Mouse (Mus musculus): ENCODE results near the gene Dao. TPM values are rescaled to one million over a fixed set of nuclear protein-coding genes. Genes with fewer than 3 reads are reported as not detected.

Gene Dao
- polyA plus RNA-seq, 1 experiment from 2014 or later = not detected

GRCm38 (mm10) chr5:114052246-114052761 is 48.8 kb downstream of the Dao start:
- Histone ChIP-seq H3K4me3 (ENCODE audit: control insufficient read depth in 1 of 2, insufficient read depth in 1 of 2, low read depth in 1 of 2, low read length in 2 of 2) (0 out of 4 replicates have a peak overlapping the region, but pooled peaks of 1 of the 2 experiments have one; percentile 2), H3K27me3 (ENCODE audit: control insufficient read depth, insufficient read depth, low read length) (no peaks in the 10 kb centered on the region), H3K4me2 (ENCODE audit: low read length) (peak overlapping the region; percentile 51), H3K36me3 (ENCODE audit: control insufficient read depth, insufficient read depth, low read length) (no peaks in the 10 kb centered on the region), H3K9ac (ENCODE audit: low read length) (peak overlapping the region; percentile 26; the same call in 1 of the 2 replicates), H3K27ac (replicated peaks in 1 of 2; ENCODE audit: control insufficient read depth in 1 of 2, insufficient read depth in 1 of 2, low read depth in 2 of 2, low read length in 2 of 2) (peak overlapping the region; percentile 54 to 66), H3K4me1 (ENCODE audit: control insufficient read depth in 2 of 2, insufficient read depth in 2 of 2, low read length in 2 of 2) (peaks cover 5 to 9% of the 10 kb centered on the region in 2 experiments; a peak in 3 of 4 replicates), H3K9me3 (ENCODE audit: control insufficient read depth, low read length) (no peaks in the 10 kb centered on the region)
- 12% methylated on average over 9 of the region's 9 CpGs for WGBS
- peak; percentile 78 for ATAC-seq (ENCODE audit: insufficient number of reproducible peaks, insufficient read depth, low FRiP score, low read depth)

DNA sequence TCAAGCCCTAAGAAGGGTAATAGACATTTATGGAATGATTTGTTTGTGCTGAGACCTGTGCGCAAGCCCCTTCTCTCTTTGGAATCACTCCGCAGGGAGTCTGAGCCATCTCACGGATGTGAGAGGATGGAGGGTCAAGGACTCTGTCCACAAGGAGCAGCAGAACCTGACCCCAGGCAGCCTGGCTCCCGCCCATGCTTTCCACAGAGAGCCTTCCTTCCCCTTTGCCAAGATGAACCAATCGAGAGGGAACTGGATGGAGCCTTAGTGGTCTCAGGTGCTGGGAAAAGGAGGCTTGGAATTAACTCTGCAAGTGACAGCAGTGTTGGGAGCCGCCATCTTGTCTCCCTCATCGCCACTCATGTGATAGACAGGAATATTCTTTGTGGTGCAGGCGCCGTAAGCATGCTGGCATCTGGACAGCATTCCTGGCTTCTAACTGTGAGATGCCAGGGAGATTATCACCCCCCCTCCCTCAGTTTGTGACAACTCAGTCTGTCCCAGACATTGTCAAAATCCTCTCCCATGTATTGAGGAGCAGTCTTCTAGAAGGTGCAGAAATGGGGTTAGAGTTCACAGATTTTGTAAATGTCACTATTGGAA is 53.7 kb downstream of the Dao start:
- Histone ChIP-seq H3K36me3 (ENCODE audit: control insufficient read depth, insufficient read depth, low read length) (no peaks in the 10 kb centered on the region), H3K9me3 (ENCODE audit: control insufficient read depth, low read length) (no peaks in the 10 kb centered on the region), H3K27ac (replicated peaks in 1 of 2; ENCODE audit: control insufficient read depth in 1 of 2, insufficient read depth in 1 of 2, low read depth in 2 of 2, low read length in 2 of 2) (no peak overlapping the region), H3K4me2 (ENCODE audit: low read length) (no peak overlapping the region), H3K27me3 (ENCODE audit: control insufficient read depth, insufficient read depth, low read length) (no peaks in the 10 kb centered on the region), H3K9ac (ENCODE audit: low read length) (no peak overlapping the region), H3K4me1 (ENCODE audit: control insufficient read depth in 2 of 2, insufficient read depth in 2 of 2, low read length in 2 of 2) (peaks cover 2 to 3% of the 10 kb centered on the region in 2 experiments; a peak in 3 of 4 replicates), H3K4me3 (ENCODE audit: control insufficient read depth in 1 of 2, insufficient read depth in 1 of 2, low read depth in 1 of 2, low read length in 2 of 2) (no peak overlapping the region)
- 67% methylated on average over 9 of the region's 9 CpGs for WGBS
- ATAC-seq (ENCODE audit: insufficient number of reproducible peaks, insufficient read depth, low FRiP score, low read depth) = no peak

DNA sequence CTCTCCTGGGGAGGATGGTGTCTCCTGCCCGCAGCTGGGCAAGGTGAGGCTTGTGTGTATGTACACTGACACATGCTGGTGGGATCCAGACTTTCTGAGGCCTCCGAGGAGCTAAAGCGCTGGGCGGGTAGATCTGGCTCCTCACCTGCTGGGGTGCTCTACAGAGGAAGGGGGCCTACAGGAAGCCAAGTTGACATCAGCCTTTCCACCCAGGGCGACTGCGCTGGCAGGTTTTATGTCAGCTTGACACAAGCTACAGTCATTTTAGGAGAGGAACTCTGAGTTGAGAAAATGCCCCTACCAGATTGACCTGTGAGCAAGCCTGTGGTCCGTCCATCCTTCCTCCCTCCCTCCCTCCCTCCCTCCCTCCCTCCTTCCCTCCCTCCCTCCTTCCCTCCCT is 58.2 kb downstream of the Dao start:
- Histone ChIP-seq H3K27ac (replicated peaks in 1 of 2; ENCODE audit: control insufficient read depth in 1 of 2, insufficient read depth in 1 of 2, low read depth in 2 of 2, low read length in 2 of 2) (no peak overlapping the region), H3K9me3 (ENCODE audit: control insufficient read depth, low read length) (no peaks in the 10 kb centered on the region), H3K27me3 (ENCODE audit: control insufficient read depth, insufficient read depth, low read length) (no peaks in the 10 kb centered on the region), H3K4me1 (ENCODE audit: control insufficient read depth in 2 of 2, insufficient read depth in 2 of 2, low read length in 2 of 2) (no peaks in the 10 kb centered on the region), H3K36me3 (ENCODE audit: control insufficient read depth, insufficient read depth, low read length) (no peaks in the 10 kb centered on the region), H3K9ac (ENCODE audit: low read length) (no peak overlapping the region), H3K4me3 (ENCODE audit: control insufficient read depth in 1 of 2, insufficient read depth in 1 of 2, low read depth in 1 of 2, low read length in 2 of 2) (no peak overlapping the region), H3K4me2 (ENCODE audit: low read length) (no peak overlapping the region)
- ATAC-seq (ENCODE audit: insufficient number of reproducible peaks, insufficient read depth, low FRiP score, low read depth) = no peak
- WGBS = 33% methylated on average over 7 of the region's 7 CpGs

GRCm38 (mm10) chr5:114063958-114064357 is 60.5 kb downstream of the Dao start:
- WGBS = 69% methylated on average over 4 of the region's 4 CpGs

DNA sequence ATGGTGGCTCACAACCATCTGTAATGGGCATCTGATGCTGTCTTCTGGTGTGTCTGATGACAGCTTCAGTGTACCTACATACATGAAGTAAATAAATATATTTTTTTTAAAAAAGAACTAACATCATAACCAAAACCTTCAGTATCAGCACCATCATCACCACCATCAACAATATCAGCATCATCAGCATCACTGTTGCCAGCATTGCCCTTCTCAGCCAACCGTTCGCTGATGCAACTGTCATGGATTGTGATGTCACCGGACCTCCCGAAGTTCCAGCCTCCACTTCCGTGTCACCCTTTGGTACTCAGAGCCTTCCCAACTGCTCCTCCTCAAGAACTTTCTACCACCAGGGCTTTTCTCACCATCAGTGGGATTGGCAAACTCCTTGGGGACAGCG is 61.7 kb downstream of the Dao start, which contains the start of gene Usp30:
Gene Usp30, plus strand, starts transcription at position 301 of the 400 bp plus-strand sequence.
- Histone ChIP-seq H3K36me3 (ENCODE audit: control insufficient read depth, insufficient read depth, low read length) (no peaks in the 10 kb centered on the region), H3K4me3 (ENCODE audit: control insufficient read depth in 1 of 2, insufficient read depth in 1 of 2, low read depth in 1 of 2, low read length in 2 of 2) (no peak within 1 kb of the TSS), H3K27ac (replicated peaks in 1 of 2; ENCODE audit: control insufficient read depth in 1 of 2, insufficient read depth in 1 of 2, low read depth in 2 of 2, low read length in 2 of 2) (no peak within 1 kb of the TSS), H3K9me3 (ENCODE audit: control insufficient read depth, low read length) (no peaks in the 10 kb centered on the region), H3K4me2 (ENCODE audit: low read length) (no peak within 1 kb of the TSS), H3K27me3 (ENCODE audit: control insufficient read depth, insufficient read depth, low read length) (no peaks in the 10 kb centered on the region), H3K4me1 (ENCODE audit: control insufficient read depth in 2 of 2, insufficient read depth in 2 of 2, low read length in 2 of 2) (no peaks in the 10 kb centered on the region), H3K9ac (ENCODE audit: low read length) (no peak within 1 kb of the TSS)
- ATAC-seq (ENCODE audit: insufficient number of reproducible peaks, insufficient read depth, low FRiP score, low read depth) = no peak
- WGBS = 85% methylated on average over 6 of the region's 6 CpGs

More at GRCm38 (mm10) chr5:114063958-114064357, 60.5 kb downstream of the Dao start:
- ATAC-seq (ENCODE audit: insufficient number of reproducible peaks, insufficient read depth, low FRiP score, low read depth) = no peak
- Histone ChIP-seq H3K27me3 (ENCODE audit: control insufficient read depth, insufficient read depth, low read length) (no peaks in the 10 kb centered on the region), H3K4me3 (ENCODE audit: control insufficient read depth in 1 of 2, insufficient read depth in 1 of 2, low read depth in 1 of 2, low read length in 2 of 2) (no peak overlapping the region), H3K27ac (replicated peaks in 1 of 2; ENCODE audit: control insufficient read depth in 1 of 2, insufficient read depth in 1 of 2, low read depth in 2 of 2, low read length in 2 of 2) (no peak overlapping the region), H3K9me3 (ENCODE audit: control insufficient read depth, low read length) (no peaks in the 10 kb centered on the region), H3K4me1 (ENCODE audit: control insufficient read depth in 2 of 2, insufficient read depth in 2 of 2, low read length in 2 of 2) (no peaks in the 10 kb centered on the region), H3K36me3 (ENCODE audit: control insufficient read depth, insufficient read depth, low read length) (no peaks in the 10 kb centered on the region), H3K9ac (ENCODE audit: low read length) (no peak overlapping the region), H3K4me2 (ENCODE audit: low read length) (no peak overlapping the region)

- H3K27me3 ChIP-seq (ENCODE audit: control insufficient read depth, insufficient read depth, low read length) = no peaks in the 10 kb centered on the region
- no peak overlapping the region for H3K27ac ChIP-seq (replicated peaks in 1 of 2; ENCODE audit: control insufficient read depth in 1 of 2, insufficient read depth in 1 of 2, low read depth in 2 of 2, low read length in 2 of 2)
- no peaks in the 10 kb centered on the region for H3K9me3 ChIP-seq (ENCODE audit: control insufficient read depth, low read length)
- no peak overlapping the region for H3K9ac ChIP-seq (ENCODE audit: low read length)
- 45% methylated on average over 6 of the region's 6 CpGs for WGBS
- no peak; the same call in 1 of the 2 replicates for ATAC-seq (ENCODE audit: insufficient number of reproducible peaks, insufficient read depth, low FRiP score, low read depth)
- H3K36me3 ChIP-seq (ENCODE audit: control insufficient read depth, insufficient read depth, low read length) = no peaks in the 10 kb centered on the region
- no peaks in the 10 kb centered on the region for H3K4me1 ChIP-seq (ENCODE audit: control insufficient read depth in 2 of 2, insufficient read depth in 2 of 2, low read length in 2 of 2)
- H3K4me2 ChIP-seq (ENCODE audit: low read length) = no peak overlapping the region
- H3K4me3 ChIP-seq (ENCODE audit: control insufficient read depth in 1 of 2, insufficient read depth in 1 of 2, low read depth in 1 of 2, low read length in 2 of 2) = no peak overlapping the region
Measured at GRCm38 (mm10) chr5:114066601-114067000, 63.1 kb downstream of the Dao start.

DNA sequence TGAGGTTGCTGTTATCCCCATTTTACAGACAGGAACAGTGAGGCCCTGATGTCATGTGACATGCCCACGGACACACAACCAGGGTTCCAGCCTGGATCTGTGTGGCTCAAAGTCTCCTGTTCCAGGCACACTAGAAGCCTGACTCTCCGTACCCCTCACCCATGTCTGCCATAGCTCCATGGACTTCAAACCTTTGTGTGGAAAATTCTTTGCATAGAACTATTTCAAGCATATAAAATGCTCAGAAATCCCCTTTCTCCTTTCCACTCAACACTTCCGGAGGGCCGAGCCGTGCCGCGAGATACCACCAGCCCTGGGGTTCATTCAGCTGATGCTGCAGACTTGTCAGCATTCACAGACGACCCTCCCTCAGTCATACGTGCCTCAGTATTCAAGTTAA is 64.0 kb downstream of the Dao start:
- no peaks in the 10 kb centered on the region for H3K27me3 ChIP-seq (ENCODE audit: control insufficient read depth, insufficient read depth, low read length)
- no peaks in the 10 kb centered on the region for H3K36me3 ChIP-seq (ENCODE audit: control insufficient read depth, insufficient read depth, low read length)
- WGBS = 66% methylated on average over 9 of the region's 9 CpGs
- no peaks in the 10 kb centered on the region for H3K9me3 ChIP-seq (ENCODE audit: control insufficient read depth, low read length)
- H3K4me3 ChIP-seq (ENCODE audit: control insufficient read depth in 1 of 2, insufficient read depth in 1 of 2, low read depth in 1 of 2, low read length in 2 of 2) = no peak overlapping the region
- H3K9ac ChIP-seq (ENCODE audit: low read length) = no peak overlapping the region
- H3K4me1 ChIP-seq (ENCODE audit: control insufficient read depth in 2 of 2, insufficient read depth in 2 of 2, low read length in 2 of 2) = no peaks in the 10 kb centered on the region
- no peak overlapping the region for H3K27ac ChIP-seq (replicated peaks in 1 of 2; ENCODE audit: control insufficient read depth in 1 of 2, insufficient read depth in 1 of 2, low read depth in 2 of 2, low read length in 2 of 2)
- H3K4me2 ChIP-seq (ENCODE audit: low read length) = no peak overlapping the region
- no peak for ATAC-seq (ENCODE audit: insufficient number of reproducible peaks, insufficient read depth, low FRiP score, low read depth)

- Histone ChIP-seq H3K4me2 (ENCODE audit: low read length) (no peak overlapping the region), H3K27ac (replicated peaks in 1 of 2; ENCODE audit: control insufficient read depth in 1 of 2, insufficient read depth in 1 of 2, low read depth in 2 of 2, low read length in 2 of 2) (no peak overlapping the region), H3K4me1 (ENCODE audit: control insufficient read depth in 2 of 2, insufficient read depth in 2 of 2, low read length in 2 of 2) (no peaks in the 10 kb centered on the region), H3K9ac (ENCODE audit: low read length) (no peak overlapping the region), H3K27me3 (ENCODE audit: control insufficient read depth, insufficient read depth, low read length) (no peaks in the 10 kb centered on the region), H3K4me3 (ENCODE audit: control insufficient read depth in 1 of 2, insufficient read depth in 1 of 2, low read depth in 1 of 2, low read length in 2 of 2) (no peak overlapping the region), H3K9me3 (ENCODE audit: control insufficient read depth, low read length) (no peaks in the 10 kb centered on the region), H3K36me3 (ENCODE audit: control insufficient read depth, insufficient read depth, low read length) (no peaks in the 10 kb centered on the region)
- WGBS = 66% methylated on average over 9 of the region's 9 CpGs
- ATAC-seq (ENCODE audit: insufficient number of reproducible peaks, insufficient read depth, low FRiP score, low read depth) = no peak
Measured at GRCm38 (mm10) chr5:114067982-114068381, 64.5 kb downstream of the Dao start.

Measured in heart, embryonic 14.5 days (tissue).